Mouse (Mus musculus) layer of hippocampus, adult 6 months (tissue): ENCODE measurements around the gene Uty. TPM values are rescaled to one million over a fixed set of nuclear protein-coding genes. Genes with fewer than 3 reads are reported as not detected.

Experiments used
- long read RNA-seq, 2 experiments: library from polyadenylated mRNA; unstranded; transcript quantifications; one replicate each; pipeline ENCODE4 v2.0.0; 2019 to 2020
- polyA plus RNA-seq: library from polyadenylated mRNA; unstranded; fragments of <200 nt; fragmentation: Nextera tagmentation; gene quantifications from 2 replicates; pipeline ENCODE4 v1.2.3, GENCODE M21; 2021

Gene Uty
- polyA plus RNA-seq, result not detected in 2 replicates
- long read RNA-seq, experiment 1, result 0 reads
- long read RNA-seq, experiment 2, full-length matches to known transcripts, result 7 of 33 reads
- long read RNA-seq, experiment 2, partial matches to known transcripts, result 12 of 33 reads
- long read RNA-seq, experiment 2, other reads (novel, unspliced or antisense), result 14 of 33 reads

DNA sequence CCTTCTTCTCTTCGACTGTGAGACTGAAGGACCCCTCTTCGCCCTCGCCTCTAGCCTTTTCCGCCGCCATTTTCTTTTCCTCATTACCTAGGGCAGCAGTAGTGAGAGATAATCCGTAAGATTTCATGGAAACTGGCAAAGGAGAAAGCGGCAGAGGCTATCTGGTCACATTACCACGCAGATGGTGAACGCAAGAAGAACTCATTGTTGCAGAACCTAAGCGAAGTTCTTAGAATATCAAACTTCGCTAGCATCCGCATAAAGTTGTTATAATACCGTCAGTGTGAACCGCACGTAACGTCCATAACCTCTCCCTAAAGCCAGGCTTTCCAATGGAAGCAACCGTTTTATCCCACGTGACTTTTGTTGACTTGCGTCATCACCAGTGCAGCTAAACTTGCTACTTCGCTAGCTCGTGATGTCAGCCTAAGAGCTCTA, at the start of gene Uty:
Gene Uty, minus strand, starts transcription at position 334 of the 438 bp plus-strand sequence.

DNA sequence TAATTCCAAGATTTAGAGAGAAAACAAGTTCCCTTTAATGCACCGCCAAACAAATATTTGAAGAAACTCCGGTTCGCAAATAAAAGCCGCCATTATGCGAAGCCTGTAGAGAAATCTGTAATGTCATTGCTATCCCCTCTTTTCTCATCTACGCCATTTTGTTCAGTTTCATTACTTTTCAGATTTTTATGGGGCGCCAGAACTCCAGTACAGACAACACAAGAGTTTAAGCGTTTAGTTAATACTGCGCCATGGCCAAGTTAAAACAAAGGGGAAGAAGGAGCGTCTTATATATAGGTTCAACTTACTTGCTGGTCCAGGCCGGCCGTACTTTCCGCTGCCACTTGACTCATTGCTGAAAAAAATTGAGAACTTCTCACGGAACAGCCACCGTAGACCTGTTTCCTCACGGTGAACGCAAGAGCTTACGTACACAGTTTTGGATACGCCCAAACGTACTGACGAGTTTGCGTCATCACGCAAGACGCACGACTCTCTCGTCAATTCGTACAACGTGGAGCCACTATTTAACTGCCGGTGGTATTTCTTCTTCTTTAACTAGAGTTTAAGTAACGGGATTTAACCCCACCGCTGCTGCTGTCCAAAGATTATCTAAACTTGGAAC, 40.7 kb upstream of the Uty start, which contains the start of gene Ddx3y:
Gene Ddx3y, minus strand, starts transcription at position 459 of the 625 bp plus-strand sequence.

Other genes with a start within 250 kb of the Uty start
- gene Eif2s3y, start 235.2 kb downstream of the Uty start, polyA plus RNA-seq, result not detected in 2 replicates
- not detected in 2 replicates for gene Ddx3y, start 40.9 kb upstream of the Uty start, polyA plus RNA-seq
- not detected in 2 replicates for gene Usp9y, start 214.0 kb upstream of the Uty start, polyA plus RNA-seq